In genomic region chr7:115889926-115890325, GRCm38 (mm10) we compare ENCODE assay signal across 13 mouse cellular contexts.
DNase-seq lines count a peak whose midpoint lies in the region; ATAC-seq lines count a peak whose summit lies in the region.
"Had no signal": no experiment of that assay in that cellular context is flagged by ENCODE, and none has a peak within 500 bp of the region (broad histone marks: within the 10 kb centered on the region; RNA-seq: fewer than 3 reads in every experiment).

No protein-coding gene starts in this region.

- peak; percentile 13 to 30 for DNase-seq in heart, postnatal 14 days
- no peak for DNase-seq in heart, adult 9 months (ENCODE audit: low spot score in 2 of 2)
- peak; percentile 6 for DNase-seq in adipocyte (ENCODE audit: low spot score)
- DNase-seq in adrenal gland, postnatal 36 days = peak; percentile 8 to 26
- peak; percentile 80 for DNase-seq in forelimb bud, embryonic 11.5 days (ENCODE audit: low read depth, low spot score)
- no peak for DNase-seq in spleen, postnatal 4 days (ENCODE audit: low spot score in 2 of 2)
- DNase-seq in frontal cortex, postnatal 10 days (ENCODE audit: low spot score in 2 of 2) = no peak
- DNase-seq: gastrocnemius, postnatal 10 days; kidney, adult 8-10 months; layer of hippocampus, adult 9-11 months; spleen, adult 18-20 months; thymus, adult 18-20 months had no signal

- ATAC-seq in CD4-positive, CD25-positive, alpha-beta regulatory T cell, adult 4 months = no peak

- intact Hi-C loops in heart, postnatal 14 days (cut with DNase I) = no loop called here

Comparison
In these comparisons a context has a peak if more than half of its experiments do, and no peak if none do; other contexts are left out.
1. DNase-seq: peak in heart, postnatal 14 days (2 of 2), adipocyte (single experiment), adrenal gland, postnatal 36 days (2 of 2) and forelimb bud, embryonic 11.5 days (single experiment); none in heart, adult 9 months (0 of 2), spleen, postnatal 4 days (0 of 2) and frontal cortex, postnatal 10 days (0 of 2).